10 mouse cellular contexts compared by ENCODE assay signal in the genomic region with DNA sequence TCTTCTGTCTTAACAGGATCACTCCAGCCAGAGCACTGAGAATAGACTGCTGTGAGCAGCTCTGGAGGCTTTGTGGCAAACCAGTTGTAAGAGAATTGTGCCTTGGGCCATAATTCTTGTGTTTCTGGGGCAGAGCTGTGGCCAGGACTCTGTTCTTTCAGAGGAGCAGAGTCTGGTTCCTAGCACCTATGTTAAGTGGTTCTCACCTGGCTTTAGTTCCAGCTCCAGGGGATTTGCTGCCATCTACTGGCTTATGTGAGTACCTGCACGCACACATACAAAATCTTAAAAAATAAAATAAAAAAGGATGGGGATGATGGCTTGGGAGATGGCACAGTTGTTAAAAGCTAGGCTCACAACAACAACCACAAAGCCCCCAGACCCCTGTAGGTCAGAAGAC. TPM values are rescaled to one million over a fixed set of nuclear protein-coding genes. Genes with fewer than 3 reads are reported as not detected.
DNase-seq lines count a peak whose midpoint lies in the region; ATAC-seq and TF ChIP-seq lines count a peak whose summit lies in the region.
"Had no signal": no experiment of that assay in that cellular context is flagged by ENCODE, and none has a peak within 500 bp of the region (broad histone marks: within the 10 kb centered on the region; RNA-seq: fewer than 3 reads in every experiment).

No protein-coding gene starts in this region.

- peaks cover 3% of the 10 kb centered on the region; the same call in 1 of the 2 replicates for H3K4me1 ChIP-seq in heart, embryonic 11.5 days (ENCODE audit: control insufficient read depth, insufficient read depth, low read length)
- H3K4me1 ChIP-seq: lung, embryonic 15.5 days had no signal

- peak; percentile 84 for ATAC-seq in megakaryocyte progenitor cell, adult 5-6 weeks (replicated peaks; ENCODE audit: poor library complexity)
- no peak for ATAC-seq in heart, embryonic 11.5 days (replicated peaks; ENCODE audit: insufficient number of reproducible peaks, low FRiP score, low TSS enrichment)

- H3K4me3 ChIP-seq in left cerebral cortex, adult 2 months = no peak overlapping the region
- no peak overlapping the region for H3K4me3 ChIP-seq in heart, embryonic 11.5 days (ENCODE audit: low read depth, low read length)
- H3K4me3 ChIP-seq: lung, embryonic 15.5 days had no signal

- intact Hi-C loops in left cerebral cortex, adult 2 months (cut with DNase I) = no loop called here

- no peak for DNase-seq in left cerebral cortex, adult 2 months (ENCODE audit: extremely low spot score in 1 of 2, low spot score in 2 of 2)
- DNase-seq in left cerebral cortex, adult 11 months (ENCODE audit: low spot score) = no peak
- DNase-seq in ES-CJ7 (ENCODE audit: low read depth, low spot score) = peak; percentile 81
- DNase-seq in brain, adult 2 months (ENCODE audit: low read depth, low spot score) = peak; percentile 20
- no peak for DNase-seq in gastrocnemius, adult 8-10 months (ENCODE audit: low spot score in 2 of 2)
- DNase-seq in right cerebral cortex, postnatal 10 days (ENCODE audit: low spot score in 2 of 2) = no peak
- DNase-seq: kidney, postnatal 14 days had no signal

- no peaks in the 10 kb centered on the region; the same call in 1 of the 2 replicates for H3K9me3 ChIP-seq in heart, embryonic 11.5 days (replicated peaks; ENCODE audit: control insufficient read depth, low read length)
- H3K9me3 ChIP-seq: lung, embryonic 15.5 days had no signal

- no peak overlapping the region for H3K27ac ChIP-seq in left cerebral cortex, adult 2 months
- no peak overlapping the region for H3K27ac ChIP-seq in heart, embryonic 11.5 days (ENCODE audit: low read depth, low read length)
- H3K27ac ChIP-seq: lung, embryonic 15.5 days had no signal

- no peaks in the 10 kb centered on the region for H3K27me3 ChIP-seq in heart, embryonic 11.5 days (ENCODE audit: control insufficient read depth, insufficient read depth, low read length)
- H3K27me3 ChIP-seq: lung, embryonic 15.5 days had no signal

- H3K4me2 ChIP-seq in heart, embryonic 11.5 days = no peak overlapping the region
- H3K4me2 ChIP-seq: lung, embryonic 15.5 days had no signal

- 53% methylated on average over 1 of the region's 1 CpGs for WGBS in heart, embryonic 11.5 days (ENCODE audit: insufficient replicate concordance)

- peak; percentile 51 for TF ChIP-seq CTCF in left cerebral cortex, adult 2 months (IDR thresholded peaks at IDR 0.05)

- no peaks in the 10 kb centered on the region for H3K36me3 ChIP-seq in heart, embryonic 11.5 days (ENCODE audit: control insufficient read depth, insufficient read depth, low read length)
- H3K36me3 ChIP-seq: lung, embryonic 15.5 days had no signal

- H3K9ac ChIP-seq in heart, embryonic 11.5 days (ENCODE audit: low read depth, low read length) = no peak overlapping the region
- H3K9ac ChIP-seq: lung, embryonic 15.5 days had no signal

RNA-seq across cellular contexts. Expression of a gene that starts 27.1 kb away (rescaled TPM):
- 10 to 100 TPM; 67.3 to 68.2 TPM for total RNA-seq in left cerebral cortex, adult 2 months (2021)
- total RNA-seq in megakaryocyte progenitor cell, adult 5-6 weeks (2015) = 58.9 and 63.3 TPM in 2 replicates
- 36.5 and 43.6 TPM in 2 replicates for total RNA-seq in megakaryocyte progenitor cell, adult 5-6 weeks (2017)
- total RNA-seq in gastrocnemius, adult 8-10 months (2022) = 10 to 100 TPM; 16.3 to 23.3 (median 19.4) TPM
- 21.2 and 26.5 TPM in 2 replicates for polyA plus RNA-seq in heart, embryonic 11.5 days (2014; fragmentation: Nextera tagmentation; extraction: Ambion mirVana)

RNA-seq across cellular contexts. Expression of a gene that starts 30.1 kb away (rescaled TPM):
- total RNA-seq in left cerebral cortex, adult 2 months (2021) = 10 to 100 TPM; 22.8 to 24.4 TPM
- total RNA-seq in megakaryocyte progenitor cell, adult 5-6 weeks (2015) = 70.6 and 78.4 TPM in 2 replicates
- 51.1 and 64.7 TPM in 2 replicates for total RNA-seq in megakaryocyte progenitor cell, adult 5-6 weeks (2017)
- 10 to 100 TPM; 11.8 to 16.7 (median 14.3) TPM for total RNA-seq in gastrocnemius, adult 8-10 months (2022)
- 48.8 and 50.0 TPM in 2 replicates for polyA plus RNA-seq in heart, embryonic 11.5 days (2014; fragmentation: Nextera tagmentation; extraction: Ambion mirVana)

Comparison
In these comparisons a context has a peak if more than half of its experiments do, and no peak if none do; other contexts are left out.
1. DNase-seq: peak in ES-CJ7 (single experiment) and brain, adult 2 months (single experiment); none in left cerebral cortex, adult 2 months (0 of 2), left cerebral cortex, adult 11 months (single experiment), gastrocnemius, adult 8-10 months (0 of 2) and right cerebral cortex, postnatal 10 days (0 of 2).